Mouse (Mus musculus) embryonic facial prominence, embryonic 14.5 days (tissue): ENCODE measurements around the gene Tex14. TPM values are rescaled to one million over a fixed set of nuclear protein-coding genes. Genes with fewer than 3 reads are reported as not detected.
A peak's percentile ranks its signal among the peaks of the same experiment; 100 is the strongest.

ENCODE experiments used
- ATAC-seq: fragments of 200-750 bp; cut with Nextera tagmentation; 2 replicates; pipeline ENCODE4 v1.8.0; 2017; ENCODE audit warnings: low read depth, moderate number of reproducible peaks, moderate TSS enrichment
- DNase-seq: peaks from one replicate; pipeline ENCODE4 v3.0.0-alpha.2; 2015; ENCODE audit warnings: low spot score
- H3K27ac ChIP-seq: fragments of 300-500 bp; sonication (generic); replicated peaks from 2 replicates; pipeline ENCODE4 v1.5.1; 2014; ENCODE audit warnings: low read depth, mild to moderate bottlenecking, low read length, moderate library complexity
- H3K27me3 ChIP-seq: fragments of 300-500 bp; sonication (generic); replicated peaks from 2 replicates; pipeline ENCODE4 v1.6.1; 2014; ENCODE audit warnings: low read length; ENCODE audit not compliant: control insufficient read depth, insufficient read depth
- H3K36me3 ChIP-seq: fragments of 300-500 bp; sonication (generic); 2 replicates; pipeline ENCODE4 v1.6.1; 2014; ENCODE audit warnings: low read length, mixed read lengths; ENCODE audit not compliant: control insufficient read depth, insufficient read depth
- H3K4me1 ChIP-seq: fragments of 300-500 bp; sonication (generic); 2 replicates; pipeline ENCODE4 v1.6.1; 2014; ENCODE audit warnings: antibody characterized with exemption, low read length; ENCODE audit not compliant: control insufficient read depth, insufficient read depth
- H3K4me2 ChIP-seq: fragments of 300-500 bp; sonication (generic); 2 replicates; pipeline ENCODE4 v1.6.1; 2014; ENCODE audit warnings: low read depth, mild to moderate bottlenecking, low read length, moderate library complexity, mixed read lengths
- H3K4me3 ChIP-seq: fragments of 300-500 bp; sonication (generic); 2 replicates; pipeline ENCODE4 v1.5.1; 2014; ENCODE audit warnings: low read depth, mild to moderate bottlenecking, low read length
- H3K9ac ChIP-seq: fragments of 300-500 bp; sonication (generic); 2 replicates; pipeline ENCODE4 v1.6.1; 2014; ENCODE audit warnings: low read depth, mild to moderate bottlenecking, low read length, moderate library complexity, mixed read lengths
- H3K9me3 ChIP-seq: fragments of 300-500 bp; sonication (generic); 2 replicates; pipeline ENCODE4 v1.6.1; 2016; ENCODE audit warnings: low read length; ENCODE audit not compliant: control insufficient read depth
- WGBS: fragments of 180-500 bp; shearing (Covaris S2); extraction: QIAGEN DNeasy Blood & Tissue Kit; methylation state at CpG from one replicate; pipeline ENCODE4 v1.1.7; 2014; 5-methylcytosine and 5-hydroxymethylcytosine counted together
- polyA plus RNA-seq: library from polyadenylated mRNA; unstranded; fragments of >200 nt; fragmentation: Nextera tagmentation; extraction: Ambion mirVana; gene quantifications from 2 replicates; pipeline ENCODE4 v1.2.1, GENCODE M21; 2014

Gene Tex14
- polyA plus RNA-seq, 1 experiment from 2014 or later: 4.8 TPM

DNA sequence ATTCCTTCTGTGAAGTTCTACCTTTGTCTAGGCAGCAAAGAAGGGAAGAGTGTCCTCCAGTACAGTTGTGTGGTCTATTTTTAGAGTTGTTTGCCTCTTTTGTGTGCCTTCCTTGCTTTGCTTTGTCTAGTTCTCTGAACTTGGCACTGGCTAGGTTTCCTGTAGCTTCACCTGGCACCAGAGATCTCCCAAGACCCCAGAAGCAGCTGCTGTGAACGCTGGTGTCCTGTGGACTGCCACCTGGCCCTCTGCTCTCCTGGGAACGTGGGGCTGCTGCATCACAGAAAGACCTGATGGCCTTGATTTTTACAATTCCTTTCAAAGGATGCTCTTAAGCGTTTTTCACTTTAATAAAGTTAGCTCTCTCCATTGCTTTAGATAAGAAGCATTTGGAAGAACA is 138.0 kb downstream of the Tex14 start:
- no peak overlapping the region for H3K27ac ChIP-seq
- no peak for ATAC-seq
- 49% methylated on average over 3 of the region's 3 CpGs for WGBS
- no peak overlapping the region for H3K9ac ChIP-seq
- H3K27me3 ChIP-seq: no peaks in the 10 kb centered on the region
- H3K4me3 ChIP-seq: no peak overlapping the region
- H3K36me3 ChIP-seq: no peaks in the 10 kb centered on the region
- DNase-seq: peak; percentile 45
- no peaks in the 10 kb centered on the region for H3K9me3 ChIP-seq
- H3K4me1 ChIP-seq: no peaks in the 10 kb centered on the region
- H3K4me2 ChIP-seq: no peak overlapping the region

DNA sequence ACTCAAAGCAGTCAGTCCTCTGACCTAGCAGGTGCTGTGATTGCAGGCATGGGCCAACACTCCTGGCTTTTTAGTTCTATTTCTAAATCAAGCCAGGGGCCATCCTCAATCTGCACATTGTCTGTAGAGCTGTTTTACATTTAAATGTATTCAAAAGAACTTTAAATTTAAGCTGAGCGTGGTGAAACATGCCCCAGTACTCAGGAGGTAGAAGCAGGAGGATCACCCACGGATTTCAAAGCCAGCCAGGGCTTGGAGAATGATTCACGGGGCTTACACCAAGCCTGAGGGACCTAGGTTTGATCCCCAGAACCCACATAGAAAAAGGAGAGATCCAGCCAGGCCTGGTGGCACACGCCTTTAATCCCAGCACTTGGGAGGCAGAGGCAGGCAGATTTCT is 148.5 kb downstream of the Tex14 start:
- peaks cover 13% of the 10 kb centered on the region; the same call in 1 of the 2 replicates for H3K4me1 ChIP-seq
- no peak overlapping the region for H3K4me2 ChIP-seq
- 72% methylated on average over 4 of the region's 4 CpGs for WGBS
- no peaks in the 10 kb centered on the region for H3K36me3 ChIP-seq
- H3K27ac ChIP-seq: no peak overlapping the region
- H3K9ac ChIP-seq: no peak overlapping the region
- no peaks in the 10 kb centered on the region for H3K27me3 ChIP-seq
- ATAC-seq: no peak
- no peak overlapping the region for H3K4me3 ChIP-seq
- H3K9me3 ChIP-seq: no peaks in the 10 kb centered on the region
- no peak for DNase-seq

DNA sequence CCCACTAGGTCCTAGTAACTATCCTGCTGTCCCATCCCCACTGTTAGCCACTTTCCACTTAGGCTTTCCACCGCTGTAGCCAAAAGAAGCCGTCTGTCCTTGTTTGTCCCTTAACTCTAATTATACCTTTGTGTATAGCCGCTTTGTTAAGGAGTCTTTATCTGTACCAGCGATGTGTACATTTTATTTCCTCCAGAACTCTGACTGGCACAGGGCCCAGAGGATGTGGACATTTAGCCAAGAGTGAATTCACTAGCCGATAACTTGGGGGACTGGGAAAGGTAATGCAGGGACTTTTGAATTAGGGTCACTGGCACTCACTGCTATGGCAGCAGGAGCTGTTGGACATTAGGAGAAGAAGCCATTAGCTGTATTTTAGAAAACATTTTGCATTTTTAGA is 149.5 kb downstream of the Tex14 start:
- no peak overlapping the region for H3K4me2 ChIP-seq
- H3K4me1 ChIP-seq: peaks cover 13% of the 10 kb centered on the region; the same call in 1 of the 2 replicates
- no peaks in the 10 kb centered on the region for H3K27me3 ChIP-seq
- DNase-seq (peak; percentile 35), ATAC-seq (no peak)
- H3K4me3 ChIP-seq: no peak overlapping the region
- H3K36me3 ChIP-seq: no peaks in the 10 kb centered on the region
- H3K9me3 ChIP-seq: no peaks in the 10 kb centered on the region
- H3K9ac ChIP-seq: no peak overlapping the region
- no peak overlapping the region; the same call in 1 of the 2 replicates for H3K27ac ChIP-seq
- 44% methylated on average over 5 of the region's 5 CpGs for WGBS

DNA sequence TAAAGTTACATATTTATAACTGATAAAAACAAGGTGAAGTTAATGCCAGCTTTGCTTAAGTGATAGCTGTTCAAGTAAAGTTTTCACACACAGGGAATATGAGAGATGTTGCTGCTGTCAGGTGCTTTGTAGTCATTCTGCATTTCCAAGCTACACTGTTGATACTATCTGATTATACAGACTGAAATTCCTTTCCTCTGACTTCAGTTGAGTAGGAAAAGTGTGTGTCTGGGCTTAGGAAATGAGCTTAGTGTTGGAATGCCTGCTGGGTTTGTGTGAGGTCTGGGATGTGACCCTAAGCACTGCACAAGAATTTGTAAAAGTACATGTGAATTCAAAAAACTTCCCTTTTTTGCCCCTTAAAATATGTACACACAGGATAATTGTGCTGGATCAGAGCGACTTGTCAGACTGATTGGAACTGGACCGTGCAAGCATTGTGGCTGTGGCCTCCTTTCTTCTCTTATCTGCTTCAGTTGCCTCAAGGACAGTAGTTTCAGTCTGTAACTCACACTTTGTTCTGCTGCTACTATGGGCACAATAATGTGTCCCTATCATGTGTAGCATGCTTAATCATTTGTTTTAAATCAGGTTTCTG is 150.3 kb downstream of the Tex14 start:
- Histone ChIP-seq H3K27ac (peak overlapping the region; percentile 2; the same call in 1 of the 2 replicates), H3K9ac (no peak overlapping the region), H3K4me2 (no peak overlapping the region), H3K27me3 (no peaks in the 10 kb centered on the region), H3K36me3 (no peaks in the 10 kb centered on the region), H3K4me3 (no peak overlapping the region), H3K4me1 (peaks cover 13% of the 10 kb centered on the region; the same call in 1 of the 2 replicates), H3K9me3 (no peaks in the 10 kb centered on the region)
- DNase-seq: peak; percentile 68
- peak; percentile 76; the same call in 1 of the 2 replicates for ATAC-seq
- WGBS: 37% methylated on average over 2 of the region's 2 CpGs

DNA sequence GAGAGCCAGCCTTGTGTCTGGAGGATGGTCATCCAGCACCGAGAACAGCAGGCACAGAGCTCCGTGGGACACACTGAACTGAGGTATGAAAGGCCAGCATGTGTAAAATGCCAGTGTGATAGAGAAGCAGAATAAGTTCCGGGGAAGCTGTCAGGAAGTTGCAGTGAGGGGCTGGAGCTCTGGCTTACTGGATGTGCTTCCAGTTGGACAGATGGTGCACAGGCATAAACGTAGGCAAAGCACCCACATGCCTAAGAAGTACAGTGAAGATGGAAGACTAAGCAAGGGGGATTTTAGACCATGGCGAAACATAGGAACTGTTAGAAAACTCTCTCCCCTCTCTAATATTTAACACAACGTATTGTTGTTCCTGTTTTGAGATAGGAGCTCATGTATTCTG is 156.3 kb downstream of the Tex14 start:
- ATAC-seq (no peak), DNase-seq (no peak)
- H3K27ac ChIP-seq: no peak overlapping the region
- no peaks in the 10 kb centered on the region for H3K9me3 ChIP-seq
- H3K4me2 ChIP-seq: no peak overlapping the region
- H3K36me3 ChIP-seq: no peaks in the 10 kb centered on the region
- no peaks in the 10 kb centered on the region for H3K27me3 ChIP-seq
- no peak overlapping the region for H3K9ac ChIP-seq
- 70% methylated on average over 6 of the region's 6 CpGs for WGBS
- no peak overlapping the region for H3K4me3 ChIP-seq
- no peaks in the 10 kb centered on the region for H3K4me1 ChIP-seq

DNA sequence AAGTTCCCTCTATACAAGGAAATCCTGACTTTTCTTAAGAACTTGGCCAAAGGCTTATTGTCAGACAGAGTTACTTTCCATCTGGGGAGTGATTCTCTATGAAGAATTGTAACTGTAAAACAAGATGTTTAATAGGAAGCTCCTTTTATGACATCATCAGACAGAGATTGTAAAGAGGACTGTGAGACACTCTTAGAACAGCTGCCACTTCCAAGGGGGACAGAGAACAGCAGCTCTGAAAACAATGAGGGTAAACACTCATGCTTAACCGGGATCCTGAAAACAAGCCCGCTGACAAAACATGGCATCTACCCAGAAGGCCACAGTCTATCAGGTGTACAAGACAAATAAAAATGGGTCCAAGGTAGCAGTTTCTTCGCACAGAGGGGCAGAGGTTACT is 161.6 kb downstream of the Tex14 start, which contains the start of gene Gm11492:
Gene Gm11492 (plus strand): TSS at position 153 of the 400 bp plus-strand sequence.
- WGBS: 75% methylated on average over 3 of the region's 3 CpGs
- H3K9ac ChIP-seq: no peak within 1 kb of the TSS
- H3K36me3 ChIP-seq: no peaks in the 10 kb centered on the region
- no peaks in the 10 kb centered on the region for H3K27me3 ChIP-seq
- H3K4me1 ChIP-seq: peaks cover 5% of the 10 kb centered on the region; the same call in 1 of the 2 replicates
- H3K4me3 ChIP-seq: no peak within 1 kb of the TSS
- DNase-seq (no peak), ATAC-seq (no peak)
- H3K27ac ChIP-seq: no peak within 1 kb of the TSS
- H3K9me3 ChIP-seq: no peaks in the 10 kb centered on the region
- H3K4me2 ChIP-seq: no peak within 1 kb of the TSS

DNA sequence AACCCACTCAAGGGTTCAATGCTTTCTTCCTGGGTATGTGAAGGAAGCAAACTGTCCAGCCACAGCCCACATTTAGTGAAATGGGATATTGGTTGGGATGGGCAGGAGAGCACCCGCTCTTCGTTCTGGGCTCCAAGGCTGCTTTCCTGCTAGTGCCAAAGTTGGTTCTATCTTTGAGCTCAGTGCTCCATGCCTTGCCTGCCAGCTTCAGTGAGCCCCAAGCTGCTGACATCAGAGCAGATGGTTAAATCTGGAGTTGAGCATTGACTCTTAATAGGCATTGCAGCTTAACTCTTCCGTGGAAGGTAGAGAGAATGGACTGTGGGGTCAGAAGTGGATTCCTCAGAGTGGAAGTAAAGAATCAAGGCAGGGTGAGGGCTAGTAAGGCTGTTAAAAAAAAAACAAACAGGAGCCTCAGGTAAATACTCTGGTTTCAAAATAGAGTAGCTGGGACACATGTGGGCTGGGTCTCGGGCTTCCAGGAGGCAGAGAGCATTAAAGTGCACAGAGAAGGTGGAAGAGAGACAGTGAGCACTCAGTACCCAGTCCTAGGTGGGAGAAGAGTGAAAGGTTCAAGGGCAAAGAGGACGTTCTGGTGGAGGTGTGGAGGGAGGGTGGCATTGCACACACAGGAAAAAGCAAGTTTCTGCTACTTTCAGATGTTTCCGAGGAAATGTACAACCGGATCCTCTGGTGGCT is 163.5 kb downstream of the Tex14 start, which contains the start of gene Sept4:
Gene Sept4 (plus strand): TSS at position 649 of the 699 bp plus-strand sequence.
- DNase-seq (no peak), ATAC-seq (no peak)
- Histone ChIP-seq H3K36me3 (no peaks in the 10 kb centered on the region), H3K4me3 (no peak within 1 kb of the TSS), H3K4me2 (no peak within 1 kb of the TSS), H3K9me3 (no peaks in the 10 kb centered on the region), H3K9ac (no peak within 1 kb of the TSS), H3K4me1 (peaks cover 5% of the 10 kb centered on the region; the same call in 1 of the 2 replicates), H3K27me3 (no peaks in the 10 kb centered on the region), H3K27ac (no peak within 1 kb of the TSS)
- WGBS: 81% methylated on average over 7 of the region's 7 CpGs

DNA sequence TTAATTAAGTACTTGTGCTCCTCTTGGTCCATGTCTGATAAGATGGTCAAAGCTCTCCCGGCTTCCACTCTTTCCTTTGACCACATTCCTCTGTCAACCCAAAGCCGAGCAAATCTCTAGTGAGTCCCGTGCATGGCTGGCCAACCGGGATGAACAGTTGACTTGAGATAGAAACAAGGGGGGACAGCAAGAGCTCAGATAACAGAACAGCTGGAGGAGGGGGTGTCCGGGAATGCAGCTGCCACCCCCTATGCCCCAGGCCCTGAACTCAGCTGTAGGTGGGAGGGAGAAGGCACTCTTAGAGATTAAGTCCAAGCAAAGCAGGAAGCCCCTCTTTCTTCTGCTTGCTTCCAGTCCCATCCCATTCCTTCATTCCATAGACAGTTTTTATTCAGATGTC is 165.9 kb downstream of the Tex14 start:
- peak; percentile 38; the same call in 1 of the 2 replicates for ATAC-seq
- no peak overlapping the region for H3K4me3 ChIP-seq
- no peaks in the 10 kb centered on the region for H3K36me3 ChIP-seq
- H3K27ac ChIP-seq: peak overlapping the region; percentile 28; the same call in 1 of the 2 replicates
- no peak overlapping the region for H3K9ac ChIP-seq
- no peaks in the 10 kb centered on the region for H3K27me3 ChIP-seq
- DNase-seq: no peak
- H3K4me2 ChIP-seq: no peak overlapping the region
- H3K9me3 ChIP-seq: no peaks in the 10 kb centered on the region
- 42% methylated on average over 5 of the region's 5 CpGs for WGBS
- H3K4me1 ChIP-seq: peaks cover 9% of the 10 kb centered on the region
